Mouse (Mus musculus) midbrain, postnatal 0 days (tissue): ENCODE data around the gene Gm20708. TPM values are rescaled to one million over a fixed set of nuclear protein-coding genes. Genes with fewer than 3 reads are reported as not detected.

Experiments used
- ATAC-seq: fragments of 200-750 bp; cut with Nextera tagmentation; 2 replicates; pipeline ENCODE4 v1.8.0; 2017; ENCODE audit warnings: moderate number of reproducible peaks, mild to moderate bottlenecking, moderate TSS enrichment, moderate library complexity; ENCODE audit not compliant: low FRiP score
- DNase-seq: peaks from one replicate; pipeline ENCODE4 v3.0.0-alpha.2; 2015; ENCODE audit warnings: low spot score
- H3K27ac ChIP-seq: fragments of 300-500 bp; sonication (generic); 2 replicates; pipeline ENCODE4 v1.5.1; 2014; ENCODE audit warnings: low read depth, mild to moderate bottlenecking, low read length, mixed read lengths
- H3K27me3 ChIP-seq: fragments of 300-500 bp; sonication (generic); 2 replicates; pipeline ENCODE4 v1.6.1; 2014; ENCODE audit warnings: low read length, control low read depth, mixed read lengths; ENCODE audit not compliant: insufficient read depth
- H3K36me3 ChIP-seq: fragments of 300-500 bp; sonication (generic); 2 replicates; pipeline ENCODE4 v1.6.1; 2014; ENCODE audit warnings: low read length, control low read depth, mixed read lengths; ENCODE audit not compliant: insufficient read depth
- H3K4me1 ChIP-seq: fragments of 300-500 bp; sonication (generic); 2 replicates; pipeline ENCODE4 v1.6.1; 2014; ENCODE audit warnings: mild to moderate bottlenecking, control low read depth, antibody characterized with exemption, low read length, mixed read lengths; ENCODE audit not compliant: insufficient read depth
- H3K4me2 ChIP-seq: fragments of 300-500 bp; sonication (generic); 2 replicates; pipeline ENCODE4 v1.6.1; 2014; ENCODE audit warnings: low read depth, mild to moderate bottlenecking, low read length, mixed read lengths; ENCODE audit not compliant: poor library complexity, severe bottlenecking
- H3K4me3 ChIP-seq: fragments of 300-500 bp; sonication (generic); 2 replicates; pipeline ENCODE4 v1.5.1; 2014; ENCODE audit warnings: low read depth, mild to moderate bottlenecking, low read length, moderate library complexity
- H3K9ac ChIP-seq: fragments of 300-500 bp; sonication (generic); replicated peaks from 2 replicates; pipeline ENCODE4 v1.6.1; 2014; ENCODE audit warnings: mild to moderate bottlenecking, low read length, moderate library complexity, mixed read lengths; ENCODE audit not compliant: poor library complexity, severe bottlenecking
- H3K9me3 ChIP-seq: fragments of 300-500 bp; sonication (generic); 2 replicates; pipeline ENCODE4 v1.6.1; 2016; ENCODE audit warnings: low read length, control low read depth
- CTCF ChIP-seq: IDR thresholded peaks from 2 replicates; pipeline ENCODE4 v1.5.1; 2016; ENCODE audit warnings: antibody characterized with exemption, mild to moderate bottlenecking
- WGBS: fragments of 180-500 bp; shearing (Covaris S2); extraction: QIAGEN DNeasy Blood & Tissue Kit; methylation state at CpG from one replicate; pipeline ENCODE4 v1.1.7; 2014; 5-methylcytosine and 5-hydroxymethylcytosine counted together
- polyA plus RNA-seq: library from polyadenylated mRNA; unstranded; fragments of >200 nt; fragmentation: Nextera tagmentation; extraction: Ambion mirVana; gene quantifications from 2 replicates; pipeline ENCODE4 v1.2.1, GENCODE M21; 2015
- total RNA-seq: library from RNA; depleted of rRNA; stranded (reverse); fragments of >200 nt; gene quantifications from 2 replicates; pipeline ENCODE4 v1.2.3, GENCODE M21; 2014

Gene Gm20708
- total and polyA plus RNA-seq, 2 experiments from 2014 or later: 1.2 TPM; not detected in 1

DNA sequence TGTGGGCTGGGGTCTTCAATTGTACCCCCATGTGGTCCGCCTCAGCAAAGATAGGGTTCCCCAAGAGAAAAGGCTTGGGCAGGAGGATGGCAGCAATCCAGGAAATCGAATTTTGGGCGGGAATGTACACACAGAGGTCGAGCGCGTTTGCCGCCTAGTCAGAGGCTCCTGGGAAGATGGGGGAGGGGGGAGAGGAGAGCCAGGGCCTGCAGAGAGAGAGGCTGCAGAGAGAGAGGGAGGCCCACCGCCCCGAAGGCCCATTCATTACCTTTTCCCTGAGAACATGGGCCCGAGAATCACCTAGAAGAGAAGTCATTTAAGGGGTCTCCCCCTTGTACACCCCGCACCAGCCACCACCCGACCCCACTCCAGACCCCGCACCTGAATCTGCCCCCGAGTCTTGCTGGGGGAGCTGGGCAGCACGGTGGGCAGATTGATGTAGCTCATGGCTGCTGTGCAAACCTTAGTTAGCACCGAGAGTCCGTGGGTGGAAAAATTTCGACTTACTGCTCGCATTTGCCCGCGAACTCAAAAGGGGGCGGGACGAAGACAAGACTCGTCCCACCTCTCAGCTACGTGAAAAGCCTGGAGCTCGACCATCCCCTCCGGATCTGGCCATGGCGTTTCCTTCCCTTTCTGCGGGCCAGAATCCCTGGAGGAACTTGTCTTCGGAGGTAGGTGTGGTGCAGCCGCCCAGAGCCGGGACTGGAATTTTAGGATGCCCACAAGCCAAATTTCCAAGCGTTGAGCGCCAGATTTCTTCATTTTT lies 16.0 kb downstream of the Gm20708 start, which contains the start of the genes Afmid and Tk1:
Gene Afmid (plus strand): TSS at position 592 of the 769 bp plus-strand sequence.
Gene Tk1 (minus strand): TSS at position 760 of the 769 bp plus-strand sequence.
- Histone ChIP-seq H3K4me1 (0 out of 2 replicates have a peak, but pooled peaks cover 4% of the 10 kb centered on the region), H3K9me3 (no peaks in the 10 kb centered on the region), H3K27ac (peak within 1 kb of the TSS; percentile 14; the same call in 1 of the 2 replicates), H3K36me3 (no peaks in the 10 kb centered on the region), H3K4me2 (peak within 1 kb of the TSS; percentile 91), H3K4me3 (peak within 1 kb of the TSS; percentile 38), H3K9ac (peak within 1 kb of the TSS; percentile 37; the same call in 1 of the 2 replicates), H3K27me3 (no peaks in the 10 kb centered on the region)
- ATAC-seq (peak; percentile 39; the same call in 1 of the 2 replicates), DNase-seq (peak; percentile 82)
- TF ChIP-seq CTCF: no peak
- under 1% methylated on average over 34 of the region's 34 CpGs for WGBS

DNA sequence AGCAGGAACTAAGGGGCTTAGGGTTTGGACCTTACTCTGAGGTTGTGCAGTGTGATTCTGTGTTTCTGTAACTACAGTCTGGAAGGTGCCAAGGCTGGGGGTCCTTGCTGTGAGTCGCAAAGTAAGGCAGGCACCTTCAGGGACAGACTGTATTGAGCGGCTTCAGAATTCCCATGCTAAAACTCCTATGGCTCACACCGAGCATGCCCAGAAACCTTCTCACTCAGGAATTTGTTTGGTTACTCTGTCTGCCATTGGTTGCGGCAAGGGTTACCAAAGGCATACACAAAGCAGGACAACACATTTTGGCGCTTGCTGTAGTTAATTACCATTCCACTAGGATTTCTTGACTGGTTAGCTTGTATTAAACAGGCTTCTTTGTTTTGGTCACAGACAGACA lies 16.7 kb downstream of the Gm20708 start:
- ATAC-seq: no peak
- no peak for DNase-seq
- H3K4me2 ChIP-seq: peak overlapping the region; percentile 91
- no peaks in the 10 kb centered on the region for H3K27me3 ChIP-seq
- H3K9ac ChIP-seq: peak overlapping the region; percentile 37; the same call in 1 of the 2 replicates
- 5% methylated on average over 5 of the region's 5 CpGs for WGBS
- H3K4me3 ChIP-seq: peak overlapping the region; percentile 38
- H3K36me3 ChIP-seq: no peaks in the 10 kb centered on the region
- 0 out of 2 replicates have a peak, but pooled peaks cover 4% of the 10 kb centered on the region for H3K4me1 ChIP-seq
- no peak for TF ChIP-seq CTCF
- peak overlapping the region; percentile 14; the same call in 1 of the 2 replicates for H3K27ac ChIP-seq
- H3K9me3 ChIP-seq: no peaks in the 10 kb centered on the region

DNA sequence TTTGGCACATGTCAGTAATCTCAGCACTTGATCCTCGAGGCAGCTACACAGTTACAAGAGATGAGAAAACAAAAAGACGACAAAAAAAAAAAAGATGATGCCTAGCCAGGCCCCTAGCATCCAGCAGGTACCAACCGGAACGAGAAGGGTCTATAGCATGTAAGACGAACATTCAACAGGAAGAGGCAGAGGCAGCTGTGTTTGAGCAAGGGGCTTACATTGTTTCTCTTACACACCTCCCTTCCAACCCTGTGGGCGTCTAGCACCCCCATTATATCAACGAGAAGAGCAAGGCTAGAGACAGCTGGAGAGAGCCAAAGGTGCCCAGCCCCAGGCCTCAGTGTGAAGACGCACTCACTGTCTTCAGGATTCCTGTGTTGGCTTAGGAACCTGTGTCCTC lies 17.4 kb downstream of the Gm20708 start:
- Histone ChIP-seq H3K9me3 (no peaks in the 10 kb centered on the region), H3K4me2 (no peak overlapping the region), H3K9ac (no peak overlapping the region), H3K27ac (no peak overlapping the region), H3K36me3 (no peaks in the 10 kb centered on the region), H3K4me1 (0 out of 2 replicates have a peak, but pooled peaks cover 4% of the 10 kb centered on the region), H3K27me3 (no peaks in the 10 kb centered on the region), H3K4me3 (no peak overlapping the region)
- DNase-seq: no peak
- no peak for ATAC-seq
- TF ChIP-seq CTCF: no peak
- 75% methylated on average over 8 of the region's 8 CpGs for WGBS

DNA sequence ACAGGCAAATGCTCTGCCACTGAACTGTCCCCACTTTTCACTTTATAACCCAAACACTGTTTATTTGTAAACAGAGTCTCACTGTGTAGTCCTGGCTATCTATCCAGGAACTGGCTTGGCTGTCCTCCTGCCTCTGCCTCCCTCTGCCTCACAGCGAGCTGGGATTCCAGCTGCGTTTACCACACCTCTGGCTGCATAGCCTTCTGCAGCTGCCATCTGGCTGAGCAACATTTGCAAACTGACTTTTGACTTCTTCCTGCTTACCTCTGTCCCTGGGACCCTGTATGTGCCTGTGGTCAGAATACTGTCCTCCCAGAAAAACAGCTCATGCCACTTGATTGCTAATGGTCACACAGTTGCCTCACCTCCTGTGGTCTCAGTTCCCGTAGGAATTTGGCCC lies 17.9 kb downstream of the Gm20708 start:
- H3K36me3 ChIP-seq: no peaks in the 10 kb centered on the region
- no peaks in the 10 kb centered on the region for H3K9me3 ChIP-seq
- no peak for TF ChIP-seq CTCF
- DNase-seq (no peak), ATAC-seq (no peak)
- H3K4me2 ChIP-seq: no peak overlapping the region
- H3K9ac ChIP-seq: no peak overlapping the region
- H3K27me3 ChIP-seq: no peaks in the 10 kb centered on the region
- H3K4me1 ChIP-seq: 0 out of 2 replicates have a peak, but pooled peaks cover 4% of the 10 kb centered on the region
- 70% methylated on average over 3 of the region's 3 CpGs for WGBS
- no peak overlapping the region for H3K27ac ChIP-seq
- no peak overlapping the region for H3K4me3 ChIP-seq

DNA sequence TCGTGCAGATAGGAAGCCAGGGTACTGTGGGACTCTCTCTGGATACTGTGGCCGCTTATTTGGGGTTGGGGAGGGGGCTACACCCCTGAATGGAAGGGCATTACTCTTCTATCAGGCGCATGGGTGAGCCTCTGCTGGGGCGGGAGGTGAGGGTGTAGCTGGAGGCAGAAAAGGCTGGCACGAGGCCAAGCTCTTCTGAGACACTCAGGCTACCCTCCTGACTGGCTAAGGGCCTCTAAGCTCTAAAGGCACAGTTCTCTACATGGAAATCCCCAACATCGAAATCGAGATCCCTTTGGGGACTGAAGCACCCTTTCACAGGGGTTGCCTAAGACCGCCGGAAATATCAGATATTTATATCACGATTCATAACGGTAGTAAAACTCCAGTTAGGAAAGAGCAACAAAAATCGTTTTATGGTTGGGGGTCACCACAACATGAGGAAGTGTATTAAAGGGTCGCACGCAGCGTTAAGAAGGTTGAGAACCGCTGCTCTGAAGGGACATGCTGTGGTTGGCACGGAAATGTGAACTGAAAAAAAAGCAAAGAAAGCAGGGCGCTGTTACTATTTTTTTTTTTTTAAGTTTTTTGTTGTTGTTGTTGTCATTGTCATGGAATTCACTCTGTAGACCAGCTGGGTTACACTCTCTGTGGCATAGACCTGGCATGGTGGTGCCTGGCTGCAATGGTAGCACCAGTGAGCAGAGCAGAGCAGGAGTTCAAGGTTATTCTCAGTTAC lies 18.9 kb downstream of the Gm20708 start:
- ATAC-seq (no peak), DNase-seq (no peak)
- Histone ChIP-seq H3K4me3 (no peak overlapping the region), H3K27me3 (no peaks in the 10 kb centered on the region), H3K36me3 (no peaks in the 10 kb centered on the region), H3K4me2 (no peak overlapping the region), H3K4me1 (0 out of 2 replicates have a peak, but pooled peaks cover 4% of the 10 kb centered on the region), H3K27ac (no peak overlapping the region), H3K9ac (no peak overlapping the region), H3K9me3 (no peaks in the 10 kb centered on the region)
- 70% methylated on average over 18 of the region's 18 CpGs for WGBS
- TF ChIP-seq CTCF: no peak
